ENCODE assay signal across 8 mouse cellular contexts in the genomic region with DNA sequence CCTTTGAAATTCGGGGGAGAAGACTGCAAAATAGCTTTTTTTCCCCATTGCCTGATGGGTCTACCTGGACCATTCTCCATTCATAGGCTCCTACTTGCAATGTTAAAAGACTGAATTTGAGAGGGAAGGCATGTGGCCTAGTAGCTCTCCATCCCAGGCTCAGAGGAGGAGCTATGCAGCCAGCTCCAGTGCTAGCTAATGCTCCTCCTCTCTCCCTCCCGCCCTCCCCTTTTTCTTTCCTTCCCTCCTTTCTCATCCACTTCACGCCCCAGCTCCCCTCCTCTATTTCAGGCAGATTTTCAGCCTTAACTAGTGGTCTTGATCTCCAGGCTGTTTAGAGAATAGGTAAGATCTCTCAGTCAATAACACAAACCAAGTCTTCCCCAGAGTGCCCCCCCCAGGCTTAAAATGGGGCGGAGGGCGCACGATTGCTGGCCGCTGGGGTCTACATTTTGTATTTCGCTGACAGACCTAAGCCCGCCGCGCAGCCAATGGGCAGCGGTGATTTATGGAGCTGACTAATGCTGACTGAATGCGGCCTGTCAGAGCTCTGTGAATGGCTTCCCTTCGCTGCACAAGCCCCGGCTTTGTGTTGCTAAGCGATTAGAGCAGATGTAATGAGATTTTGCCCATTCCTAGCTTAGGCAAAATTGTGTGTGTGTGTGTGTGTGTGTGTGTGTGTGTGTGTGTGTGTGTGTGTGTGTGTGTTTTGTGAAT. TPM values are rescaled to one million over a fixed set of nuclear protein-coding genes. Genes with fewer than 3 reads are reported as not detected.
DNase-seq lines count a peak whose midpoint lies in the region; ATAC-seq and TF ChIP-seq lines count a peak whose summit lies in the region.

No protein-coding gene starts in this region.

- no peaks in the 10 kb centered on the region for H3K36me3 ChIP-seq in lung, embryonic 14.5 days (ENCODE audit: insufficient read depth)
- no peaks in the 10 kb centered on the region for H3K36me3 ChIP-seq in lung, postnatal 0 days (ENCODE audit: insufficient read depth, low read length)
- H3K36me3 ChIP-seq in embryonic facial prominence, embryonic 10.5 days (replicated peaks), result no peaks in the 10 kb centered on the region
- no peaks in the 10 kb centered on the region for H3K36me3 ChIP-seq in intestine, embryonic 16.5 days (ENCODE audit: control insufficient read depth, insufficient read depth, low read length)
- no peaks in the 10 kb centered on the region for H3K36me3 ChIP-seq in neural tube, embryonic 13.5 days

- no peak for TF ChIP-seq EP300 in lung, postnatal 0 days (IDR thresholded peaks at IDR 0.05)

- no peaks in the 10 kb centered on the region for H3K4me1 ChIP-seq in lung, embryonic 14.5 days (ENCODE audit: insufficient read depth)
- no peaks in the 10 kb centered on the region; the same call in 1 of the 2 replicates for H3K4me1 ChIP-seq in lung, postnatal 0 days (ENCODE audit: insufficient read depth, low read depth, low read length)
- peaks cover 56% of the 10 kb centered on the region for H3K4me1 ChIP-seq in embryonic facial prominence, embryonic 10.5 days
- H3K4me1 ChIP-seq in intestine, embryonic 16.5 days (ENCODE audit: control insufficient read depth, insufficient read depth, low read length), result 0 out of 2 replicates have a peak, but pooled peaks cover 8% of the 10 kb centered on the region
- peaks cover 64% of the 10 kb centered on the region for H3K4me1 ChIP-seq in neural tube, embryonic 13.5 days (replicated peaks)

- no peak for ATAC-seq in lung, embryonic 14.5 days (ENCODE audit: insufficient read depth)
- ATAC-seq in lung, postnatal 0 days, result no peak
- ATAC-seq in intestine, embryonic 16.5 days, result 0 out of 2 replicates have a peak, but pooled peaks have one; percentile 34
- peak; percentile 71 for ATAC-seq in neural tube, embryonic 13.5 days (ENCODE audit: low read depth)
- no peak for ATAC-seq in megakaryocyte, adult 5-6 weeks (ENCODE audit: poor library complexity, severe bottlenecking)
- no peak for ATAC-seq in erythroid progenitor cell, adult 5-6 weeks (replicated peaks; ENCODE audit: low FRiP score, poor library complexity, severe bottlenecking)

- H3K27me3 ChIP-seq in lung, embryonic 14.5 days (ENCODE audit: insufficient read depth, low read length), result peaks cover 93% of the 10 kb centered on the region
- H3K27me3 ChIP-seq in lung, postnatal 0 days (replicated peaks; ENCODE audit: insufficient read depth, low read length), result peaks cover 61% of the 10 kb centered on the region
- peaks cover 95% of the 10 kb centered on the region for H3K27me3 ChIP-seq in embryonic facial prominence, embryonic 10.5 days (replicated peaks; ENCODE audit: low read depth, poor library complexity, severe bottlenecking)
- H3K27me3 ChIP-seq in intestine, embryonic 16.5 days (replicated peaks; ENCODE audit: control insufficient read depth, insufficient read depth, low read length), result peaks cover 83% of the 10 kb centered on the region
- peaks cover 22% of the 10 kb centered on the region for H3K27me3 ChIP-seq in neural tube, embryonic 13.5 days

- no peak overlapping the region for H3K9ac ChIP-seq in lung, embryonic 14.5 days
- H3K9ac ChIP-seq in lung, postnatal 0 days (replicated peaks; ENCODE audit: low read depth), result no peak overlapping the region
- H3K9ac ChIP-seq in intestine, embryonic 16.5 days (ENCODE audit: low read depth, low read length), result no peak overlapping the region
- H3K9ac ChIP-seq in neural tube, embryonic 13.5 days, result peak overlapping the region; percentile 55; the same call in 1 of the 2 replicates

- TF ChIP-seq CTCF in lung, embryonic 14.5 days (IDR thresholded peaks at IDR 0.05; ENCODE audit: low read depth), result no peak
- TF ChIP-seq CTCF in lung, postnatal 0 days (IDR thresholded peaks at IDR 0.05), result no peak

- no peaks in the 10 kb centered on the region for H3K9me3 ChIP-seq in lung, embryonic 14.5 days (ENCODE audit: low read depth, low read length)
- H3K9me3 ChIP-seq in lung, postnatal 0 days (ENCODE audit: low read length), result no peaks in the 10 kb centered on the region
- H3K9me3 ChIP-seq in embryonic facial prominence, embryonic 10.5 days, result no peaks in the 10 kb centered on the region
- H3K9me3 ChIP-seq in intestine, embryonic 16.5 days (ENCODE audit: control insufficient read depth, low read length), result no peaks in the 10 kb centered on the region
- H3K9me3 ChIP-seq in neural tube, embryonic 13.5 days, result no peaks in the 10 kb centered on the region

- under 1% methylated on average over 16 of the region's 16 CpGs for WGBS in lung, embryonic 14.5 days
- WGBS in lung, postnatal 0 days, result 3% methylated on average over 16 of the region's 16 CpGs
- WGBS in embryonic facial prominence, embryonic 10.5 days, result under 1% methylated on average over 16 of the region's 16 CpGs
- WGBS in intestine, embryonic 16.5 days, result 2% methylated on average over 16 of the region's 16 CpGs
- WGBS in neural tube, embryonic 13.5 days, result under 1% methylated on average over 16 of the region's 16 CpGs

- H3K27ac ChIP-seq in lung, embryonic 14.5 days (ENCODE audit: low read depth), result no peak overlapping the region
- no peak overlapping the region for H3K27ac ChIP-seq in lung, postnatal 0 days (ENCODE audit: low read length)
- no peak overlapping the region for H3K27ac ChIP-seq in embryonic facial prominence, embryonic 10.5 days (replicated peaks)
- H3K27ac ChIP-seq in intestine, embryonic 16.5 days (ENCODE audit: low read length), result no peak overlapping the region
- H3K27ac ChIP-seq in neural tube, embryonic 13.5 days (replicated peaks), result peak overlapping the region; percentile 84

- no peak overlapping the region for H3K4me2 ChIP-seq in lung, embryonic 14.5 days
- no peak overlapping the region for H3K4me2 ChIP-seq in lung, postnatal 0 days (replicated peaks; ENCODE audit: low read depth, low read length)
- no peak overlapping the region for H3K4me2 ChIP-seq in intestine, embryonic 16.5 days (ENCODE audit: low read depth, low read length)
- peak overlapping the region; percentile 54 for H3K4me2 ChIP-seq in neural tube, embryonic 13.5 days

- no peak overlapping the region for H3K4me3 ChIP-seq in lung, embryonic 14.5 days (ENCODE audit: low read depth, low read length)
- no peak overlapping the region for H3K4me3 ChIP-seq in lung, postnatal 0 days (ENCODE audit: low read depth, low read length)
- H3K4me3 ChIP-seq in embryonic facial prominence, embryonic 10.5 days, result peak overlapping the region; percentile 35; the same call in 1 of the 2 replicates
- H3K4me3 ChIP-seq in intestine, embryonic 16.5 days (ENCODE audit: low read length), result no peak overlapping the region
- H3K4me3 ChIP-seq in neural tube, embryonic 13.5 days, result peak overlapping the region; percentile 21

- peak; percentile 62 for DNase-seq in lung, embryonic 14.5 days
- DNase-seq in lung, postnatal 0 days (ENCODE audit: low spot score), result no peak
- DNase-seq in embryonic facial prominence, embryonic 10.5 days (ENCODE audit: low spot score), result peak; percentile 77
- no peak for DNase-seq in testis, postnatal 10 days (ENCODE audit: low spot score)

RNA-seq across cellular contexts. Expression of gene Ascl1, which starts 4.9 kb away (rescaled TPM):
- 3.3 and 4.1 TPM in 2 replicates for polyA plus RNA-seq in lung, embryonic 14.5 days (2014; fragmentation: Nextera tagmentation; extraction: Ambion mirVana)
- polyA plus RNA-seq in lung, postnatal 0 days (2015; fragmentation: Nextera tagmentation; extraction: Ambion mirVana), result 0.44 and 0.52 TPM in 2 replicates
- 4.8 and 5.7 TPM in 2 replicates for polyA plus RNA-seq in embryonic facial prominence, embryonic 10.5 days (2016; fragmentation: Nextera tagmentation; extraction: Ambion mirVana)
- 3.1 and 4.2 TPM in 2 replicates for polyA plus RNA-seq in intestine, embryonic 16.5 days (2015; fragmentation: Nextera tagmentation; extraction: Ambion mirVana)
- polyA plus RNA-seq in neural tube, embryonic 13.5 days (2015; fragmentation: Nextera tagmentation; extraction: Ambion mirVana), result 12.9 and 21.2 TPM in 2 replicates
- not detected in 2 replicates for total RNA-seq in megakaryocyte, adult 5-6 weeks (2015)
- total RNA-seq in megakaryocyte, adult 5-6 weeks (2017), result not detected in 2 replicates
- not detected in 2 replicates for total RNA-seq in erythroid progenitor cell, adult 5-6 weeks (2015; ENCODE audit: low replicate concordance)
- total RNA-seq in erythroid progenitor cell, adult 5-6 weeks (2017; ENCODE audit: low replicate concordance), result not detected in 2 replicates

RNA-seq across cellular contexts. Expression of gene Pah, which starts 33.0 kb away (rescaled TPM):
- not detected in 2 replicates for polyA plus RNA-seq in lung, embryonic 14.5 days (2014; fragmentation: Nextera tagmentation; extraction: Ambion mirVana)
- polyA plus RNA-seq in lung, postnatal 0 days (2015; fragmentation: Nextera tagmentation; extraction: Ambion mirVana), result not detected in 2 replicates
- not detected in 2 replicates for polyA plus RNA-seq in embryonic facial prominence, embryonic 10.5 days (2016; fragmentation: Nextera tagmentation; extraction: Ambion mirVana)
- polyA plus RNA-seq in intestine, embryonic 16.5 days (2015; fragmentation: Nextera tagmentation; extraction: Ambion mirVana), result 1.2 and 2.2 TPM in 2 replicates
- polyA plus RNA-seq in neural tube, embryonic 13.5 days (2015; fragmentation: Nextera tagmentation; extraction: Ambion mirVana), result not detected in 2 replicates
- not detected in 2 replicates for total RNA-seq in megakaryocyte, adult 5-6 weeks (2015)
- not detected in 2 replicates for total RNA-seq in megakaryocyte, adult 5-6 weeks (2017)
- total RNA-seq in erythroid progenitor cell, adult 5-6 weeks (2015; ENCODE audit: low replicate concordance), result not detected in 2 replicates
- total RNA-seq in erythroid progenitor cell, adult 5-6 weeks (2017; ENCODE audit: low replicate concordance), result not detected in 2 replicates

Comparison
In these comparisons a context has a peak if more than half of its experiments do, and no peak if none do; other contexts are left out.
1. DNase-seq: peak in lung, embryonic 14.5 days (single experiment) and embryonic facial prominence, embryonic 10.5 days (single experiment); none in lung, postnatal 0 days (single experiment) and testis, postnatal 10 days (single experiment).
2. ATAC-seq: peak in intestine, embryonic 16.5 days (single experiment) and neural tube, embryonic 13.5 days (single experiment); none in lung, embryonic 14.5 days (single experiment), lung, postnatal 0 days (single experiment), megakaryocyte, adult 5-6 weeks (single experiment) and erythroid progenitor cell, adult 5-6 weeks (single experiment).
3. H3K4me3 ChIP-seq: peak in embryonic facial prominence, embryonic 10.5 days (single experiment) and neural tube, embryonic 13.5 days (single experiment); none in lung, embryonic 14.5 days (single experiment), lung, postnatal 0 days (single experiment) and intestine, embryonic 16.5 days (single experiment).